Mouse (Mus musculus) lung, postnatal 14 days (tissue): ENCODE measurements around the gene Nfkbil1.

Experiments used
- DNase-seq: peaks from one replicate; pipeline ENCODE4 v3.0.0; 2021

Nfkbil1 gene

GRCm38 (mm10) chr17:35253293-35254093 is 17.9 kb upstream of the Nfkbil1 start:
- no peak for DNase-seq

DNA sequence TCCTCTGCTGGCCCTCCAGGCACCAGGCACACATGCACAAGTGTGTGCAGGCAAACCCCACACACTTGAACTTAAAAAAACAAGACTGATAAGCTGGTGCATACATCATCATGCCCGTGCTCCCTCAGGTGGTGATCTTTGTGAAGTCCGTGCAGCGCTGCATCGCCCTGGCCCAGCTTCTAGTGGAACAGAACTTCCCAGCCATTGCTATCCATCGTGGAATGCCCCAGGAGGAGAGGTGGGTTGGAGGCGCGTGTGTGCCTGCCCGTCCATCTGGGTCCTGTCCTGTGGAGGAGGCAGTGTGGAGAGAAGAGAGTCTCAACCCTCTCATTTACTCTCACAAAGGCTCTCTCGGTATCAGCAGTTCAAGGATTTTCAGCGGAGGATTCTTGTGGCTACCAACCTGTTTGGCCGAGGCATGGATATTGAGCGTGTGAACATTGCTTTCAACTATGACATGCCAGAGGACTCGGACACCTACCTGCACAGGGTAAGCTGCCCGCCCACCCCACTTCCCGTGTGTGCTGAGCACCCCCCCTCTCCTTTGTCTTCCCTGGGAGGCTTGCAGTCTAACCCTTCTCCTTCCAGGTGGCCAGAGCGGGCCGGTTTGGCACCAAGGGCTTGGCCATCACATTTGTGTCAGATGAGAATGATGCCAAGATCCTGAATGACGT is 17.2 kb upstream of the Nfkbil1 start:
- no peak for DNase-seq

GRCm38 (mm10) chr17:35251981-35252380 is 16.4 kb upstream of the Nfkbil1 start:
- DNase-seq = no peak

DNA sequence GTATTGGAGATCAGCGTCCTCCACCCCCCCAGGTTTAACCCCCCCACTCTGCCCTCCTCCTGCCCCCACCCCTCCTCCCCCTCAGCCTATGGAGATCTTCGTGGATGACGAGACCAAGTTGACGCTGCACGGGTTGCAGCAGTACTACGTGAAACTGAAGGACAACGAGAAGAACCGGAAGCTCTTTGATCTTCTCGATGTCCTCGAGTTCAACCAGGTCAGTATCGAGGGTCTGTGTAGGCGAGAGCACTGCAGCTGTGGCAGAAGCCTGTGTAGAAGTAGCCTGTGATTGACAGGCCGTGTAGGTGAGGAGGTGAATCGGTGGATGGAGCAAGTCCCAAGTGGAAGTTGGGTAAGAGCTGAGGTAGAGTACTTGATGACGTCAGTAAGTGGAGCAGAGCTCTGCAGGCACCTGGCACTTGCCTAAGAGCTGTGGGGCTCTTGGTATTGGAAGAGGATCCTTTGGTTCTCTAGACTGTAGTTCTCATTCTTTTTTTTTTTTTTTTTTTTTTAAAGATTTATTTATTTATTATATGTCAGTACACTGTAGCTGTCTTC is 15.6 kb upstream of the Nfkbil1 start:
- DNase-seq = peak; percentile 56

GRCm38 (mm10) chr17:35250348-35251120 is 14.9 kb upstream of the Nfkbil1 start:
- no peak for DNase-seq

- no peak for DNase-seq
Observed at GRCm38 (mm10) chr17:35249451-35250197, 14.0 kb upstream of the Nfkbil1 start.

DNA sequence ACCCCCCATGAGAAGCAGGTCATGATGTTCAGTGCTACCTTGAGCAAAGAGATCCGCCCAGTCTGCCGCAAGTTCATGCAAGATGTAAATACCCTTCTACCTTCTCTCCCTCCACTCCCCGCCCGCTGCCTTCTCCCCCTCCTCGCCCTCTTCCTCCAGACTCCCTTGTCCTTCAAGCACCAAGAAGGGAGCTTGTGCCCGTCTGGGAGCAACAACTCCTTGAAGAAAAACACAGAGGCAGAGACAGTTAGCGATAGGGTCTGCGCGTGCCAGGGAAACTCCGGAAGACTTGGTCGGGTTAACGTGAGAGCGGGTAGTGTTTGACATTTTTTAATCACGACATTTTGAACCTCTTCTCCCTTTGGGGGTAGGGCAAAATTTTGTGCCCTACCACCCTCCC is 13.4 kb upstream of the Nfkbil1 start:
- no peak for DNase-seq

GRCm38 (mm10) chr17:35247144-35247543 is 11.6 kb upstream of the Nfkbil1 start:
- no peak for DNase-seq

- no peak for DNase-seq
Observed at GRCm38 (mm10) chr17:35245731-35246623, 10.4 kb upstream of the Nfkbil1 start.

- no peak for DNase-seq
Observed at GRCm38 (mm10) chr17:35244999-35245398, 9.4 kb upstream of the Nfkbil1 start.

DNA sequence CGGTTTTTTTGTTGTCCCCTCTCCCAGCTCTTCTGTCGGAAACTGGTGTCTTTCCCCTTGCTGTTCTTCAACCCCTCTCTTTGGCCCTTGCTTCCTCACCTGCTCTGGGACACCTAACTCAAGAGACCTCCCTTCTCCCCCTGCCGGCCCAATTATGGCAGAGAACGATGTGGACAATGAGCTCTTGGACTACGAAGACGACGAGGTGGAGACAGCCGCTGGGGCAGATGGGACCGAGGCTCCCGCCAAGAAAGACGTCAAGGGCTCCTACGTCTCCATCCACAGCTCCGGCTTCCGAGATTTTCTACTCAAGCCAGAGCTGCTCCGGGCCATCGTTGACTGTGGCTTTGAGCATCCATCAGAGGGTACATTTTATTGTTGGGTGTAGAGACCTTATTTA is 7.5 kb upstream of the Nfkbil1 start:
- DNase-seq = peak; percentile 55

GRCm38 (mm10) chr17:35242015-35242941 is 6.7 kb upstream of the Nfkbil1 start:
- DNase-seq = peak; percentile 68

DNA sequence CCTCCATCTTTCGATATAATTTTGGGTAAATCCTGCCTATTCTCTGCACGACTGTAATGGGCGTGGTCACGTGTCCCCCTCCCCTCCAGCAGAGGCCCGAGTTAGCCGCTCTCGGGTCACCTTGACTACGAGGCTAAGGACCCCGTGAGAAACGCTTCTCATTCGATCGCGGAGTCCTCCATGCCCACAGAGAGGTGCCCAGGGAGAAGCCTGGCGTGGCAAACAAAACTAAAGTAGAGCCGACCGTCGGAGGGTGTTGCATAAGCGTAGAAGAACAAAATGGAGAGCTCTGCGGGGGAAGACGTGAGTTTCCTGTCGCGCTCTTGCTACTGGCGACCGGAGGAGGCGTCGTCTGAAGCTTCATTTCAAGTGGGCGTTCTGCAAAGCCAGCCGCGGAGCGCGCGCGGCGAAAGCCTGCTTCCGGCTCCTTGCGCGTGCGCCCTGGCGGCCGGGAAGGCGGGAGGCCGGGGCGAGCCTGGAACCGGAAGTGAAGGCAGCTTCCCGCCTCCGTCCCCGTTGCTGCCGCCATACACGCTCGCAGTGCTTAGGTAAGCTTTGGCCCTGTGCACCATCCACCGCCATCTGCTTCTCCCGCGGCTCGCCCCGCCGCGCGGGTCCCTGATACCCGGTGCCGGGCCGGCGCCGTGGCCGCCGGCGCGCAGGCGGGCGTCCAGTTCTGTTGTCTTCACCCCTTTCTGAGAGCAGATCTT is 5.9 kb upstream of the Nfkbil1 start, which contains the start of gene Ddx39b:
Gene Ddx39b, plus strand, starts transcription at position 442 of the 710 bp plus-strand sequence.
- DNase-seq = peak; percentile 95

DNA sequence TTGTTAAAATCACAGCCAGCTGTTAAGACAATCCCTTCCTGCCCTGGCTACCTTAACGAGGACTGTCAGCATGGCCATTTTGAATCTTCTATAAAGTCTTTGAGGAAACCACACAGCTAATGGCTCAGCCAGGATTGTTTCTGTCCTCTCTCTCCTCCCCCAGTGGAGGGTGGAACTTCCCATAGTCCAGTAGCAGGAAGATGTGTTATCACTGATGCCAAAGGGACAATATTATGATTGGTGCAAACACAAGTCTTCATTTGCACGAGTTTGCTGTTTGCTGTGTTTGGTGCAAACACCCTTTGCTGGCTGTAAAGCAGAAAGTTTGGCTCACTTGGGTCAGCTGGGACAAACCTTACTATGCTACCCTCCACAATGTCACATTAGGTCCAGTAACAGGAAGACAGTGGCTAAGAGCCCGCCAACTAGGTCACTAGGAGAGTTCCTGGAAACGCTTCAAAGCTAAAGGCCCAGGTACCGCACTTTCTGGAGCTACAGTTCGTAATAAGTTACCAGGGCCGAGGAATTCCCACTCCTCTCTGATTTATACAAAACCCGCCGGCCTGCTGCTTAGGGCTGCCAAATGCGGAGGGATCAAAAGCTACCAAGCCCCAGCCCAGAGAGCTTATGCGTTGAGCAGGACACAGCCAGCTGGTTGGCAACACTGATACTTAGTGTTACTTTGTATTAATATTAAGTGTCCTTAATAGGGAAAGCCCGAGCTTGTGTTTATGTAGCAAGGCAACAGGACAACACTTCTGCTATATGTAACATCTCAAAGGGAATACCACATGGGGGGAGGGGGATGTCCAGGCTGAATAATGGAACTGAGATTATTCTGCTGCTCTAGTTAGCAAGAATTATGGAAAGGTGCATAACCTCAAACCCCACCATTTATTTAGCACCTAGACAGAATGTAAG is 5.1 kb upstream of the Nfkbil1 start:
- DNase-seq = no peak

DNA sequence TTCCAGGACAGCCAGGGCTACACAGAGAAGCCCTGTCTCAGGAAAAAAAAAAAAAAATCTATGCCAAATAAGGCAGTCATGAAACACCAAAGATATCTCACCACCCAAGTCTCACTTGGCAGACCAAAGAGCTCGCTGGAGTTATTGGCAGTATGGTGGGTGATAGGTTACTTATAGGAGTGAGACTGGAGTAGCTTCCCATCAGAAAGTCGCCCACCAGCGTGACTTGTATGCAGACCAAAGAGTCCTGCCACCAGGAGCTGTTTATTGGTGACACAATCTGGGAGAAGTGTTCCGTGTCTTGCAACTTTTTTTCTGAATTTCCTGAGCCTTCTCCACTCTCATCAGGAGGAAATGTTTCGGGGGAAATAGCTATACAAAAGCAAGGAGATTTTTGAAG is 4.1 kb upstream of the Nfkbil1 start:
- no peak for DNase-seq

DNA sequence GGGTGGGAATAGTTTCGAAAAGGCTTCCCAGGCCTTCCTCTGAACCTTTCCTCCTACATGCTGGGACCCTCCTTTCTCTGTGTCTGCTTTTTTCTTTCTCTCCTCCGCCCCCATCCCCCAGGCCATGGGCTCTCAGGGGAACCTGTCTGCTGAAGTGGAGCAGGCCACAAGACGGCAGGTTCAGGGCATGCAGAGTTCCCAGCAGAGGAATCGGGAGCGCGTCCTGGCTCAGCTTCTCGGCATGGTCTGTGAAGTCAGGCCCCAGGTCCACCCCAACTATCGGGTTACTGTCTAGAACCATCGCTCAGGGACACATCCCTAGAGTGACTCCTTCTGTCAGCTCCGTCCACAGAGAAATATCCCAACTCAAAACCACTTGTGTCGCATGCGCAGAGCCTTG is 1.9 kb upstream of the Nfkbil1 start:
- no peak for DNase-seq

- no peak for DNase-seq
Observed at GRCm38 (mm10) chr17:35236996-35237395, 1.4 kb upstream of the Nfkbil1 start.

DNA sequence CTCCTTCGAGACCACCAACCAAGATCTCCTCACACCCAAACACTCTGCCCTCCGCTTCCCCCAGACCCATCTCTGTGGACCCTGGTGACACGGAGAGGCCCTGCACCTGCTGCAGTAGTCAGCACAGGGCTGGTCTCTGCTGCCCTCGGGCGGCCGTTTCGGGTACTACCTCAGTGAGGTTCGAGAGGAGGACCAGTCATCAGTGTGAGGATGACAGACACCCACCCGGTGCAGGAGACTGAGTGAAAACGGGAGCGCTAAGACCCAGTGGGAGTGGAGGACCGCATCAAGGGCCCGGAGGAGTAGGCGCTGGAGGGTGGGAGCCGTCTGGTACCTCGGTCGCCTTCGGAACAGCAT is 776 bp upstream of the Nfkbil1 start:
- DNase-seq = peak; percentile 99

DNA sequence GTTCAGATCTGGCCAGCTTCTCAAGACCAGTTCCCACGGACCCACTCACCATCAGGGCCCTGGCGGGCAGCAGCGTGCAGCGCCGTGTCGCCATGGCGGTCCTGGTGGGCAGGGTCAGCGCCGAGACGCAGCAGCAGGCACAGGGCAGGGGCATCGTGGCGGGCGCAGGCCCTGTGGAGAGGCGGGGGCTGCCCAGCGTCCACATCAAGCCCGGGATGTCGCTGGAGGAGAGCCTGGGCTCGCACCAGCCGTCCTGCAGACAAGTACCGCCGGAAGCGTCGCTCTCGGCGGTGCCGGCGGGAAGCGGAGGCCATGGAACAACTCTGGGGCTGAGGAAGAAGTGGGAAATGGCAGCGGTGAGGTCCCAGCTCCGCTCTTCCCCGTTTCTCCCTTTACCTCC is 689 bp downstream of the Nfkbil1 start:
- peak; percentile 38 for DNase-seq
